Mouse (Mus musculus): ENCODE measurements around the gene Smim24.

Gene Smim24

GRCm38 (mm10) chr10:81392781-81393185 is at the start of gene Smim24:
Gene Smim24, plus strand, starts transcription at chr10:81393051.
- no peak for DNase-seq (ENCODE audit: low read depth, low spot score)

GRCm38 (mm10) chr10:81344421-81345161 is 48.3 kb upstream of the Smim24 start:
- no peak for DNase-seq (ENCODE audit: low read depth, low spot score)

- DNase-seq (ENCODE audit: low read depth, low spot score): no peak
These were observed 47.7 kb upstream of the Smim24 start for GRCm38 (mm10) chr10:81345162-81345534.

GRCm38 (mm10) chr10:81346453-81347067 is 46.3 kb upstream of the Smim24 start:
- no peak for DNase-seq (ENCODE audit: low read depth, low spot score)

DNA sequence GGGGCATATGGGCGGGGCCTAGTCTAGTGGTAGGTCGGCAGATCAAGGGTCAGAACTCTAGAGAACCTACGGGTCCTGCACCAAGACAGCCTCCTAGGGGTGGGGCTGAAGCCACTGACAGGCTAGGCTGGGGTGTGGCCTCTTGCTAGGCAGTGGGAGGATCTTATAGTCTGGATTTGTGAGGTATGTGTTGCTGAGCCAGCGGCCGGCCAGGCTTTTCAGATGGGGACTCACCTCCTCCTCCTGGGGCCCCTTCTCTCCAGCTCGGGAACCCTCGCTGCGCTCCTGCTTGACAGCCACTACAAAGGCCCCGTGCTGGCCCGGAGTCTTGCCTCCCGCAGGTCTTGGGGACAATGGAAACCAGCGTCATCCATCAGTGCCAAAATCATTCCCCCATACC is 43.7 kb upstream of the Smim24 start:
- DNase-seq (ENCODE audit: low read depth, low spot score): no peak

GRCm38 (mm10) chr10:81349961-81350350 is 42.9 kb upstream of the Smim24 start:
- no peak for DNase-seq (ENCODE audit: low read depth, low spot score)

DNA sequence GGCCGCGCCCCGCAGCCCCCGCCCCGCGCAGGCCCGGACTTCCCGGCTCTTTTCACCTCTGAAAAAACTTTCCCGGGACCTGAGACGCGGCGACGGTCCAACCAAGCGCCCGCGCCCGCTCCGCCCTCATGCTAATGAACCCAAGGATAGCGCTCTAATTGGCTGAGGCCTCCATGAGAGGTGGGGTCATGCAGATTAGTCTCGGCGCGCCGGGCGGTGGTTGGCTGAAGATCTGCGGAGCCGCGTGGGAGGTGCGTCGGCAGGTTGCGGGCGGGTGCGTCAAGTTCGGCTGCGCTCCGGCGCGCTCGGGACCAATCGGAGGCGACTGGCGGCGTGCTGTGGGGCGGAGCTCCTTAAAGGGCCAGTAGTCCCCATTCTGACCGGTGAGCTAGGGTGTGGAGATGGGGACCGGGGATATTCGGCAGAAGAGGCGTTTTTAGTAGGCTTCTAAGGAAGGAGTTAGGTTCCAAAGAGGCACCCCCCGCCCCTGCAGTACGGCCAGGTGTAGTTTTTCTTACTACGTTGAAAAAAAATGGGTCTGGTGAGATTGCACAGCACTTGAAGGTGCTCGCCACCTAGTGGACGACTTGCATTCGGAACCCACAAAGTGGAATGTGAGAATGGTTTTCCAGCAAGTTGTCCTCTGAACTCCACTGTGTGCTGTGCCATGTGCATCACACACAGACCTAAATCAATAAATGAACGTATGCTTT is 42.3 kb upstream of the Smim24 start, which contains the start of gene Hmg20b:
Gene Hmg20b (minus strand): TSS at position 130 of the 713 bp plus-strand sequence.
- DNase-seq (ENCODE audit: low read depth, low spot score): peak; percentile 94

DNA sequence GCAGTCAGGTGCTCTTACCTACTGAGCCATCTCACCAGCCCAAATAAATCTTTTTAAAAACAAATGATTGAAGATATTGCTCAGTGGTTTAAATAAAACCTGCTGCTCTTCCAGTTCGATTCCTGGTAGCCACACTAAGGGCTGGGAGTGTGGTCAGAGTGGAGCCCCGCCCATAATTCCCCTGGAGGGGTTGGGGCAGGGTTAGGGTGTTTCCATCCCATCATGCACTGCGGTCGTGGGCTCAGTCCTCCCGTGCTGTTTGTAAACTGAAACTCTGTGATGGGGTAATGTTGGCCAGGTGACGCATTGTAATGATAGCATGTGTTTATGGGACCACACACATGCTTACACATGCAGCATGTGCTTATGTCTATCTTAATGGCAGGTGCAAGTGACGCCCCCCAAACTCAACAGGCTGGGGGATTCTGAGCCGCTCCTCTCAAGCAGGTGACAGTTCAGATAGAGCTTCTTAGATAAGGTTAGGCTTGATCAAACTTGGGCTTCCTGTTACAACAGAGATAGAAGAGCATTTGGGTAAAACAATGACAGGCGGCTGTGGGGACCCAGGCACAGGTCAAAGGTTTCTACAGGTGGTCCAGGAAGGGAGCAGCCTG is 41.1 kb upstream of the Smim24 start:
- DNase-seq (ENCODE audit: low read depth, low spot score): no peak

GRCm38 (mm10) chr10:81354738-81355477 is 37.9 kb upstream of the Smim24 start:
- no peak for DNase-seq (ENCODE audit: low read depth, low spot score)

- DNase-seq (ENCODE audit: low read depth, low spot score): no peak
These were observed 37.3 kb upstream of the Smim24 start for GRCm38 (mm10) chr10:81355533-81355932.

DNA sequence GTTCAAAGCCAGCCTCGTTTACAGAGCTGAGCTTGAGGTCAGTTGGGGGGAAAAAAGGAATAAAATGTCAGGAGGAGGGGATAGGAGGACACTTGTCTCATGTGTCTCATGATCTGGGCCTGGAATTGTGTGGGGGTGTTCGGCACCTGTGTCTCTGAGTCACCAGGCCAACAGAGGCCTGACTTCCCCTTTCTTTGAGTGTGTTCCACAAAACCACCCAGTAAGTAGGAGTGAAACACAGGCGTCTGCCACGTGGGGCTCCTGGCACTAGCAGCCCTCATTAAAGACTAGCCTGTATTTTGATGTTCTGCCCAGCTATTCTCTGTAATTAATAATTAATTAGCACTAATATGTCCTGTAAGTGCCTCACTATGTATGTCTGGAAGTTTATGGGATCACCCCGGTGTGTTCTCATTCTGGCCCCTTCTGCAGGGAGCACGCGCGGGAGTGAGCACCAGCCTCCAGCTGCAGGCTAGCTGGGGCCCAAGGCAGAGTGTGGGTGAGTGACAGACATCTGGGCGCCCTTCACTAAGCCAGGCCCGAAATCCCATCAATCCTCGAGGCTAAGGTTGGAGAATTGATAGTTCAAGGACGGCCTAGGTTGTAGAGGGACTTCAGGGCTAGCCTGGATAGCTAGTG is 36.4 kb upstream of the Smim24 start:
- DNase-seq (ENCODE audit: low read depth, low spot score): no peak

DNA sequence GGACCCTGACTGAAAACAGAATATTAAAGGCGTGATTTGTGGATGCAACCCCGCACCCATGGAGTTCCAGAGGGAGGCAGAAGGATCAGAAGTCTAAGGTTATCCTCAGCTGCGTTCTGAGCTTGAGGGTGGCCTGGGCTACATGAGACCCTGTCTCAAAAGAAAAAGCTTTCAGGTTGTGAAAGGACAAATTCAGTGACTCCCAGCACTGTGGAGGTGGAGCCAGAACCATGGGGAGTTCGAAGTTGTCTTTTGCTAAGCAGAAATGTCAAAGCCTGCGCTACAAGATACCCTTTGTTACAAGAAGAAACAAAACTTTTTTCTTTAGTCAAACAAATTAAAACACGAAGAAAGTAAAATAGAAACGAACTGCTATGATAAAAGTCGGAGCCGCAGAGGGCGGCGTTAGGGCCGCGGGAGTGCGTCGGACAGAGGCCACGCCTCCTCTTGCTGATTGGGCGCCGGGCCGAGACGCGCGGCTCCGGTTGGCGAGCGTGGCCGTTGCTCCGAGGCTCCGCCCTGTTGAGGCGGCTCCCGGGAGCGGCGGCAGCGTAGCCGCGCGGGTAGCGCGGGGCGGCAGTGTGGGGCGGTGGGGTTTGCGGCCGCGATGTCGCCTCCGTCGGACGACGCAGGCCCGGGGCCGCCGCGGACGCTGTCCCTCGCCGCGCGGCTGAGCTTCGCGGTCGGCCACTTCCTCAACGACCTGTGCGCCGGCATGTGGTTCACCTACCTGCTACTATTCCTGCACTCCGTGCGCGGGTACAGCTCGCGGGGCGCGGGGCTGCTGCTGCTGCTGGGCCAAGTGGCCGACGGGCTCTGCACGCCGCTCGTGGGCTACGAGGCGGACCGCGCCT is 35.6 kb upstream of the Smim24 start, which contains the start of gene Mfsd12:
Gene Mfsd12 (plus strand): TSS at position 501 of the 854 bp plus-strand sequence.
- DNase-seq (ENCODE audit: low read depth, low spot score): peak; percentile 62

DNA sequence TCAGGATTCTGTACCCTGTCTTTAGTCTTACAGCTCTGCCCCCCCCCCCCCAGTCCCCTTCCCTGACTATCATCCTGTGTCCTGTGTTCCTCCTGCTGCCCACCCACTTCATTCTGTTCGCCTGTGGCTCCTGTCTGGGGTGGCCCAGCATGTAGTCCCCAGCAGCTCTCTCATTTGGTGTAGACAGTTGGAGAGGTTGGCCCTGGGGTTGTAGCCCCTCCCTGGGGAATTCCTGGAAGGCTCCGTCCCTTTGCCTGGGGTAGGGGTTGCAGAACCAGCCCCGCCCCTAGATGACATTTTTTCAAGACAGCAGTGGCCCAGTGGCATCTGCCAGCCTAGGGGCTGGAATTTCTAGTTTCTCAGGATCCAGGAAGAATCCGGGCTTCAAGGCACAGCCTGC is 34.6 kb upstream of the Smim24 start:
- no peak for DNase-seq (ENCODE audit: low read depth, low spot score)

DNA sequence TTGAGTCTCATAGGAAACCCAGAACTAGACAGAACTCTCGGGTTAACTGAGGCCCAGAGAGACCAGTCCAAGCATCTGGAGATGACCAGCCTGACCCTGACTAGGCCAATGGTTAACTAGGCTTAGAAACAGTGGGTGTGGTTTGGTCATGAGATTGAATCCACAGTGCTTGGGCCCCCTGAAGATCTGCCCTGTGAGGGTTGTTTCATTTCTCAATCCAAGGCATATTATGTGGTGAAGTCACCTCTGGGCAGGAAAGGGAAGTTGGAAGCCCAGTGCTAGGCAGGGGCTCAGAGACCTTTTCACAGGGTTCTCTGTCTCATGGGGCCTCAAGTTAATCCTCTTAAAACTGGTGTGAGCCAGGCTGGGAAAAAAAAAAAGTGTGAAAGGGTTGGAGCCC is 34.0 kb upstream of the Smim24 start:
- DNase-seq (ENCODE audit: low read depth, low spot score): no peak

DNA sequence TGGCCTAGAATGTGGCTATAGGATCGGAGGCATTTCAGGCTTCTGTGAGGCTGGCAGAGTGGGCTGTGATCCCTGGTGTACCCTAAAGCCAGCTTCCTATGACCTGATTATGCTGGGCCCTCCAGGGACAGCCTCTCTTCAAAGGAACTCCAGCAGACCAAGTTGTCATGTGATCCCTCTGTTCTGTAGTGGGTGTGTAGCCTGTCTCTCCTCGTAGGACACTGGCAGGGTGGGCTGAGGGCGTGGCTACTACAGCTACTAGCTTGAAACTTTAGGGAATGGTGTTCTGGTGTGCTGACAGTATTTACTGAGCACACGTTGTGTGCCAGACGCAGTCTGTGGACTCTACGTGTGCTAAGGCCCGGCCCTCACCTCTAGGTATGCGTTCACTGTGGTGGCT is 32.1 kb upstream of the Smim24 start:
- DNase-seq (ENCODE audit: low read depth, low spot score): no peak

GRCm38 (mm10) chr10:81362336-81362949 is 30.4 kb upstream of the Smim24 start:
- DNase-seq (ENCODE audit: low read depth, low spot score): no peak

- DNase-seq (ENCODE audit: low read depth, low spot score): no peak
These were observed 29.2 kb upstream of the Smim24 start for GRCm38 (mm10) chr10:81363436-81364346.

DNA sequence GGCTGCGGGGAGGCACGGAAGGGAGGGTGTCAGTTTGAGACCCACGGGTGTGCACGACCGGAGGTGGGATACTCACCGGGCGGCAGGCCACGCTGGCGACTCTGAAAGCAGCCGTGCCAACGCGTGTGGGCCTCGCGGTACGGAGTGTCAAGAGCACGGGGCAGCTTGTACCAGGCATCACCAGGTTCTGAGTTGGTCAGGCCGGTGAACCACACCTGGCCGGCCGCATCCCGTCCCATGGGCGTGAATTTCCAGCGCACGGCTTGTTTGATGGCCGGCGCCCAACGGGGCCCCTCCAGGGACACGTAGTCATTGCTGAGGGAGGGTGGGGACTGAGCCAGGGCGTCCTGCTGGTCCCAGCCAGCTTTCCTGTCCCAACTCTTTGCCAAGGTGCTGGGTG is 28.2 kb upstream of the Smim24 start:
- no peak for DNase-seq (ENCODE audit: low read depth, low spot score)

DNA sequence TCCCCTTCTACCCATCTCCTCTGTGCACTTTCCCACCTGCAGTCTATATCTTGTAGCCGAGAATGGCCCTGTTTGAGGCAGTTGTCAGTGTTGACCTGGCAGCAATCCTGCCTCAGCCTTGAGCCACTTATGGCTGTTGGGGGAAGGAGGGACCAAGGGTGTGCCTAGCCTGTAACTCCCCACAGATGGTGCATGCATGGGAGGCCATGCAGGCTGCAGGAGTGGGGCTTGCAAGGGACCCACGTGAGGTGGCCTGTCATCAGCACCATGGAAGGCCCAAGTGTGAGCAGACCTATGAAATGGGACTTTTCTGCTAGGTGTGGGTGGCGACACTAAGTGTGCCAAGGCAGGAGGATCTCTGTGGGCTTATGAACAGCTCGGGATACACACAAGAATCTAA is 27.8 kb upstream of the Smim24 start:
- no peak for DNase-seq (ENCODE audit: low read depth, low spot score)

All from retina, adult 2 months (tissue).